Mouse (Mus musculus): ENCODE results near the gene Olfr281. TPM values are rescaled to one million over a fixed set of nuclear protein-coding genes. Genes with fewer than 3 reads are reported as not detected.

Gene Olfr281
- total RNA-seq, 2 experiments from 2014 or later: not detected

- DNase-seq: peak in 1 of 2 experiments; percentile 30
- intact Hi-C loops (cut with DNase I): no loop called here
These were observed 31.8 kb downstream of the Olfr281 start for GRCm38 (mm10) chr15:98483907-98484886.

DNA sequence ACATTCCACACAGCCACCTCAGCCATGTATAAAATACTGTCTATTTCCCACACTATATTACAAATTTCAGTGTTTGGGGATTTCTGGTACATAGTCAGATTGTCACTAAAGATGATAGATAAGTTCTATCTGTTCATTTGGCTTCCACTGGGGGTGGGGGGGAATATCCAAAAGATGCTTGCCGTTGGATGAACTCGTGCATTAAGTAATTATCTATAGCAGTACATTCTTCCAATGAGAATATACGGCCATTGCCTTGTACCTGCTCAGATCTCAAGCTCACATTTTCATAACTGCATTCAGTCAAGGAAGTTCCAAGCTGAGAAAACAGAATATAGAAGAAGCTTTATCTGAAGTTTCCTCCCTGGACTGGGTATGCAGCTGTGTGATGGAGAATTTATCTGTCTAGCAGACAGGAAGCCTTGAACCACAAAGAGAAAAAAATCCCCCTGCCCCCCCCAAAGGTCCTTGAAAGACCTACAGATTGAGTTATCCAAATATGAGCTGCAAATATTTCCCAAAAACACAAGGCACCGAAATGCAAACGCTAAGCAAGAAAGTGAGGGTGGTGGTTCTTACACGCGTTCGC, 34.1 kb downstream of the Olfr281 start:
- intact Hi-C loops (cut with DNase I): no loop called here
- no peak for DNase-seq

GRCm38 (mm10) chr15:98491332-98491731, 38.9 kb downstream of the Olfr281 start:
- no peak for DNase-seq
- intact Hi-C loops (cut with DNase I): no loop called here

DNA sequence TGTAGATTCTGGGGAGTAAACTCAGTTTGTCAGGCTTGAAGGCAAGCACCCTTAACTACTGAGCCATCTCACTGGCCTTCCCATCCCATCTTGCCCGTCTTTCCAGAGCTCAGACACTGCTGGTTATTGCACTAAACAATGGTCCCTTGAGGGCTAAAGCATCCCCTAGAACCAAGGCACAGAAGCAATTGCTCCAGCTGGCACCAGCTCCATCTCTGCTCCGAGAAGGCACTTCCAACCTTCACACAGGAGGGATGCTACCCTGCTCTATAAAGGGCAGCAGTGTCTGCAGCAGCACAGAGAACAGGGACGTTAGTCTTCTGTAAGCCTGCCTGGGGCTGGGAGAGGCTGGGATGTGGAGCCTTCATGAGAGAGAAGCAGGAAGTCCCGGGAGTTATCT, 39.7 kb downstream of the Olfr281 start, which contains the start of gene Olfr279:
Gene Olfr279, plus strand, starts transcription at position 301 of the 400 bp plus-strand sequence.
- intact Hi-C loops (cut with DNase I): no loop called here
- DNase-seq: no peak

GRCm38 (mm10) chr15:98497631-98498030, 45.2 kb downstream of the Olfr281 start:
- no peak for DNase-seq
- intact Hi-C loops (cut with DNase I): no loop called here

GRCm38 (mm10) chr15:98503317-98503716, 50.9 kb downstream of the Olfr281 start:
- no peak for DNase-seq
- intact Hi-C loops (cut with DNase I): no loop called here

- intact Hi-C loops (cut with DNase I): no loop called here
- DNase-seq: peak; percentile 61
These were observed 52.1 kb downstream of the Olfr281 start for GRCm38 (mm10) chr15:98504514-98504913.

- no peak for DNase-seq
These were observed 54.0 kb downstream of the Olfr281 start for GRCm38 (mm10) chr15:98506253-98506957.

DNA sequence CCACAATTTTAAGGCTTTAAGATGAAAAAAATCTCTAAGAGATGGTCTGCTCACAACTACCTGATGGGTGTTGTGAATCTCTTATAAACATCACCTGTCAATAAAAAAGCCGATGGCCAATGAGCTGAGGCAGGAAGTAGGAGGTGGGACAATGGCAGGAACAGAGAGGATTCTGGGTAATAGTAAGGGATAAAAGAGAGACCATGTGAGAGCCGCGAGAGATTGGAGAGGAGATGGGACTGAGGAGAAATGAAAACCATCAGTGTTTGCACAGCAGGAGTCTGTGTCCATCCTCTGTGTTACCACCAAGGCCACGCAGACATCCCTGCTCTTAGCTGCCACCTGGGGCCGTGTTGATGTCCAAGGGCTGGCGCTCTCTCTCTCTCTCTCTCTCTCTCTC, 54.9 kb downstream of the Olfr281 start:
- DNase-seq: no peak
- intact Hi-C loops (cut with DNase I): no loop called here

More at GRCm38 (mm10) chr15:98506253-98506957, 54.0 kb downstream of the Olfr281 start:
- intact Hi-C loops (cut with DNase I): no loop called here

DNA sequence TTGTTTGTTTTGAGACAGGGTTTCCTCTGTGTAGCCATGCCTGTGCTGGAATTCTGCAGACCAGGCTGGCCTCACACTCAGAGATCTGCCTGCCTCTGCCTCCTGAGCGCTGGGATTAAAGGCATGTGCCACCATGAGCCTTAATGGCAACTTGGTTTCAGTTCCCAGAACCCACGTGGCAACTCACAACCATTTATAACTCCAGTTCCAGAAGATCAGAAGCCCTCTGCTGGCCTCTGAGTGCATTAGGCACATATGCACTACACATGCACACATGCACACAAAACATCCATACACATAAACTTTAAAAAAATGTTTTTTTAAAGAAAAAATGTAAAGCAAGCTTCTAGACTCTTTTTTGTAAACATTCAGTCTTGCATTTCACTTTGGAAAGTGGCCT, 57.0 kb downstream of the Olfr281 start:
- DNase-seq: no peak
- intact Hi-C loops (cut with DNase I): no loop called here

Other genes starting within 250 kb of the Olfr281 start
- not detected for gene Gm44579, start 231.6 kb upstream of the Olfr281 start, total RNA-seq (2021)
- gene Olfr287, start 231.5 kb upstream of the Olfr281 start, total RNA-seq (2021): not detected
- gene Olfr286, start 218.1 kb upstream of the Olfr281 start, total RNA-seq (2021): not detected
- gene H1fnt, start 195.3 kb upstream of the Olfr281 start, total RNA-seq (2021): not detected
- 10 to 100 TPM in 1 of 2 experiments, 1 to 10 TPM in 1; 9.7 to 10.3 TPM for gene Zfp641, start 156.4 kb upstream of the Olfr281 start, total RNA-seq (2021)
- not detected for gene Olfr285, start 135.2 kb upstream of the Olfr281 start, total RNA-seq (2021)
- not detected for gene Olfr284, start 111.6 kb upstream of the Olfr281 start, total RNA-seq (2021)
- gene Olfr283, start 71.6 kb upstream of the Olfr281 start, total RNA-seq (2021): not detected
- gene Olfr282, start 21.4 kb upstream of the Olfr281 start, total RNA-seq (2021): not detected
- not detected for gene OR5BS1P, start 17.3 kb downstream of the Olfr281 start, total RNA-seq (2021)
- gene Lalba, start 30.1 kb downstream of the Olfr281 start, total RNA-seq (2021): not detected
- not detected for gene Olfr279, start 39.8 kb downstream of the Olfr281 start, total RNA-seq (2021)
- gene Kansl2, start 81.7 kb downstream of the Olfr281 start, total RNA-seq (2021): 10 to 100 TPM; 62.2 to 64.5 TPM
- 10 to 100 TPM; 12.4 to 17.9 TPM for gene Ccnt1, start 118.3 kb downstream of the Olfr281 start, total RNA-seq (2021)
- gene 4930415O20Rik, start 118.4 kb downstream of the Olfr281 start, total RNA-seq (2021): under 1 TPM in 1 of 2 experiments, not detected in 1; 0.87 TPM
- gene Adcy6, start 157.5 kb downstream of the Olfr281 start, total RNA-seq (2021): 10 to 100 TPM; 24.2 to 26.7 TPM
- gene Cacnb3, start 178.3 kb downstream of the Olfr281 start, total RNA-seq (2021): 1 to 10 TPM; 2.5 to 4.2 TPM
- 10 to 100 TPM; 50.0 to 56.2 TPM for gene Ddx23, start 210.3 kb downstream of the Olfr281 start, total RNA-seq (2021)
- gene Rnd1, start 224.9 kb downstream of the Olfr281 start, total RNA-seq (2021): 1 to 10 TPM in 1 of 2 experiments, under 1 TPM in 1; 0.81 to 1.5 TPM